In genomic region chr11:115435596-115436337, GRCm38 (mm10) we compare ENCODE assay signal across 8 mouse cellular contexts. TPM values are rescaled to one million over a fixed set of nuclear protein-coding genes. Genes with fewer than 3 reads are reported as not detected.
A peak's percentile ranks its signal among the peaks of the same experiment; 100 is the strongest.
DNase-seq lines count a peak whose midpoint lies in the region; ATAC-seq and TF ChIP-seq lines count a peak whose summit lies in the region.

No protein-coding gene starts in this region.

- no peak for TF ChIP-seq CTCF in lung, postnatal 0 days (IDR thresholded peaks at IDR 0.05)

- DNase-seq in lung, postnatal 0 days (ENCODE audit: low spot score) = no peak
- DNase-seq in lung, adult 18-20 months = no peak
- peak; percentile 82 for DNase-seq in cerebellum, adult 9-11 months
- no peak for DNase-seq in heart, embryonic 10.5 days (ENCODE audit: low spot score)
- DNase-seq in retina, postnatal 1 day = peak; percentile 56
- DNase-seq in urinary bladder, postnatal 4 days (ENCODE audit: low spot score in 2 of 2) = no peak
- no peak for DNase-seq in thymus, postnatal 10 days (ENCODE audit: low spot score in 2 of 2)

- H3K27ac ChIP-seq in lung, postnatal 0 days (ENCODE audit: low read length) = no peak overlapping the region
- H3K27ac ChIP-seq in heart, embryonic 10.5 days = peak overlapping the region; percentile 74
- peak overlapping the region; percentile 35; the same call in 1 of the 2 replicates for H3K27ac ChIP-seq in limb, embryonic 12.5 days

- H3K4me3 ChIP-seq in lung, postnatal 0 days (ENCODE audit: low read depth, low read length) = peak overlapping the region; percentile 24
- peak overlapping the region; percentile 56 for H3K4me3 ChIP-seq in heart, embryonic 10.5 days
- peak overlapping the region; percentile 33 for H3K4me3 ChIP-seq in limb, embryonic 12.5 days (replicated peaks)

- WGBS in lung, postnatal 0 days = 5% methylated on average over 31 of the region's 31 CpGs
- WGBS in heart, embryonic 10.5 days = 4% methylated on average over 31 of the region's 31 CpGs
- 6% methylated on average over 31 of the region's 31 CpGs for WGBS in limb, embryonic 12.5 days

- no peak for TF ChIP-seq EP300 in lung, postnatal 0 days (IDR thresholded peaks at IDR 0.05)

- H3K4me2 ChIP-seq in lung, postnatal 0 days (replicated peaks; ENCODE audit: low read depth, low read length) = peak overlapping the region; percentile 50
- H3K4me2 ChIP-seq in limb, embryonic 12.5 days = peak overlapping the region; percentile 66

- 0 out of 2 replicates have a peak overlapping the region, but pooled peaks have one; percentile 12 for H3K9ac ChIP-seq in lung, postnatal 0 days (replicated peaks; ENCODE audit: low read depth)
- peak overlapping the region; percentile 50 for H3K9ac ChIP-seq in limb, embryonic 12.5 days (replicated peaks)

- peaks cover 10% of the 10 kb centered on the region; the same call in 1 of the 2 replicates for H3K4me1 ChIP-seq in lung, postnatal 0 days (ENCODE audit: insufficient read depth, low read depth, low read length)
- H3K4me1 ChIP-seq in heart, embryonic 10.5 days = peaks cover 22% of the 10 kb centered on the region
- peaks cover 15% of the 10 kb centered on the region for H3K4me1 ChIP-seq in limb, embryonic 12.5 days (replicated peaks)

- H3K9me3 ChIP-seq in lung, postnatal 0 days (ENCODE audit: low read length) = no peaks in the 10 kb centered on the region
- H3K9me3 ChIP-seq in heart, embryonic 10.5 days = no peaks in the 10 kb centered on the region; the same call in 1 of the 2 replicates
- 0 out of 2 replicates have a peak, but pooled peaks cover 6% of the 10 kb centered on the region for H3K9me3 ChIP-seq in limb, embryonic 12.5 days

- no peak for ATAC-seq in lung, postnatal 0 days
- ATAC-seq in limb, embryonic 12.5 days (ENCODE audit: insufficient number of reproducible peaks, insufficient read depth, low FRiP score, low TSS enrichment, low read depth) = peak; percentile 54; the same call in 1 of the 2 replicates

- H3K36me3 ChIP-seq in lung, postnatal 0 days (ENCODE audit: insufficient read depth, low read length) = no peaks in the 10 kb centered on the region; the same call in 1 of the 2 replicates
- peaks cover 24% of the 10 kb centered on the region for H3K36me3 ChIP-seq in heart, embryonic 10.5 days
- peaks cover 26% of the 10 kb centered on the region for H3K36me3 ChIP-seq in limb, embryonic 12.5 days

- H3K27me3 ChIP-seq in lung, postnatal 0 days (replicated peaks; ENCODE audit: insufficient read depth, low read length) = no peaks in the 10 kb centered on the region
- H3K27me3 ChIP-seq in heart, embryonic 10.5 days (ENCODE audit: insufficient read depth, poor library complexity, severe bottlenecking) = peaks cover 2% of the 10 kb centered on the region; the same call in 1 of the 2 replicates
- H3K27me3 ChIP-seq in limb, embryonic 12.5 days = no peaks in the 10 kb centered on the region

RNA-seq across cellular contexts. Expression of gene Trim80, which starts 4.6 kb away (rescaled TPM):
- not detected in 2 replicates for polyA plus RNA-seq in lung, postnatal 0 days (2015; fragmentation: Nextera tagmentation; extraction: Ambion mirVana)
- 0.19 and 0.23 TPM in 2 replicates for polyA plus RNA-seq in heart, embryonic 10.5 days (2016; fragmentation: Nextera tagmentation; extraction: Ambion mirVana)
- 0.10 TPM in 1 of 2 replicates, not detected in the other for polyA plus RNA-seq in limb, embryonic 12.5 days (2016; fragmentation: Nextera tagmentation; extraction: Ambion mirVana)

RNA-seq across cellular contexts. Expression of gene Kctd2, which starts 15.8 kb away (rescaled TPM):
- 18.6 and 19.1 TPM in 2 replicates for polyA plus RNA-seq in lung, postnatal 0 days (2015; fragmentation: Nextera tagmentation; extraction: Ambion mirVana)
- polyA plus RNA-seq in heart, embryonic 10.5 days (2016; fragmentation: Nextera tagmentation; extraction: Ambion mirVana) = 12.3 and 13.3 TPM in 2 replicates
- polyA plus RNA-seq in limb, embryonic 12.5 days (2016; fragmentation: Nextera tagmentation; extraction: Ambion mirVana) = 25.3 and 26.5 TPM in 2 replicates

RNA-seq across cellular contexts. Expression of gene Atp5h, which starts 16.0 kb away (rescaled TPM):
- polyA plus RNA-seq in lung, postnatal 0 days (2015; fragmentation: Nextera tagmentation; extraction: Ambion mirVana) = 669 and 721 TPM in 2 replicates
- polyA plus RNA-seq in heart, embryonic 10.5 days (2016; fragmentation: Nextera tagmentation; extraction: Ambion mirVana) = 1,131 and 1,417 TPM in 2 replicates
- 960 and 975 TPM in 2 replicates for polyA plus RNA-seq in limb, embryonic 12.5 days (2016; fragmentation: Nextera tagmentation; extraction: Ambion mirVana)

RNA-seq across cellular contexts. Expression of gene Slc16a5, which starts 26.5 kb away (rescaled TPM):
- polyA plus RNA-seq in lung, postnatal 0 days (2015; fragmentation: Nextera tagmentation; extraction: Ambion mirVana) = 0.07 and 0.13 TPM in 2 replicates
- 0.33 and 0.36 TPM in 2 replicates for polyA plus RNA-seq in heart, embryonic 10.5 days (2016; fragmentation: Nextera tagmentation; extraction: Ambion mirVana)
- polyA plus RNA-seq in limb, embryonic 12.5 days (2016; fragmentation: Nextera tagmentation; extraction: Ambion mirVana) = 0.15 TPM in 1 of 2 replicates, not detected in the other

RNA-seq across cellular contexts. Expression of gene Mrpl58, which starts 32.2 kb away (rescaled TPM):
- 154 and 180 TPM in 2 replicates for polyA plus RNA-seq in lung, postnatal 0 days (2015; fragmentation: Nextera tagmentation; extraction: Ambion mirVana)
- polyA plus RNA-seq in heart, embryonic 10.5 days (2016; fragmentation: Nextera tagmentation; extraction: Ambion mirVana) = 184 and 202 TPM in 2 replicates
- polyA plus RNA-seq in limb, embryonic 12.5 days (2016; fragmentation: Nextera tagmentation; extraction: Ambion mirVana) = 175 and 182 TPM in 2 replicates

Comparison
In these comparisons a context has a peak if more than half of its experiments do, and no peak if none do; other contexts are left out.
1. DNase-seq: peak in cerebellum, adult 9-11 months (single experiment) and retina, postnatal 1 day (single experiment); none in lung, postnatal 0 days (single experiment), lung, adult 18-20 months (0 of 2), heart, embryonic 10.5 days (single experiment), urinary bladder, postnatal 4 days (0 of 2) and thymus, postnatal 10 days (0 of 2).
2. Peak in every context shown above with its lines, with median percentiles within 50 percentile points of each other: H3K4me3 ChIP-seq.